Mouse (Mus musculus) ES-E14 (cell line): ENCODE measurements around the gene Ccnd3.

ENCODE experiments used
- CHD2 ChIP-seq: IDR thresholded peaks from 2 replicates; pipeline ENCODE4 v1.6.1; 2014; ENCODE audit warnings: mild to moderate bottlenecking, low read depth, low read length, inconsistent platforms
- HCFC1 ChIP-seq: IDR thresholded peaks from 2 replicates; pipeline ENCODE4 v1.6.1; 2012; ENCODE audit warnings: low read length, inconsistent platforms, borderline replicate concordance; ENCODE audit not compliant: insufficient read depth
- ZC3H11A ChIP-seq: IDR thresholded peaks from 2 replicates; pipeline ENCODE4 v1.6.1; 2012; ENCODE audit warnings: low read depth, mild to moderate bottlenecking, inconsistent platforms, low read length, borderline replicate concordance
- ZNF384 ChIP-seq: IDR thresholded peaks from 2 replicates; pipeline ENCODE4 v1.6.1; 2012; ENCODE audit warnings: low read depth, low read length, inconsistent platforms

- TF ChIP-seq CHD2 (no peak), HCFC1 (no peak), ZNF384 (no peak), ZC3H11A (no peak)
Measured at GRCm38 (mm10) chr17:47504228-47504627, 623 bp upstream of the Ccnd3 start.
